Mouse (Mus musculus) splenic B cell, adult 2 months (primary cell): ENCODE measurements around the gene Lsr.
"Not testable (repeated sequence)": the region's sequence is repeated elsewhere in the genome, so short reads cannot be mapped to it uniquely, and the experiment has no call there.

Source experiments
- DNase-seq: peaks from one replicate; pipeline ENCODE4 v3.0.0-alpha.2; 2011; ENCODE audit warnings: low read depth, low spot score
- H3K27me3 ChIP-seq: 2 replicates; pipeline ENCODE4 v1.6.1; 2012; ENCODE audit warnings: mild to moderate bottlenecking, low read length, moderate library complexity, mixed read lengths; ENCODE audit not compliant: control insufficient read depth, poor library complexity, insufficient read depth, severe bottlenecking
- H3K36me3 ChIP-seq: 2 replicates; pipeline ENCODE4 v1.6.1; 2012; ENCODE audit warnings: mild to moderate bottlenecking, low read length, moderate library complexity, mixed read lengths; ENCODE audit not compliant: control insufficient read depth, poor library complexity, insufficient read depth, severe bottlenecking

Lsr gene

DNA sequence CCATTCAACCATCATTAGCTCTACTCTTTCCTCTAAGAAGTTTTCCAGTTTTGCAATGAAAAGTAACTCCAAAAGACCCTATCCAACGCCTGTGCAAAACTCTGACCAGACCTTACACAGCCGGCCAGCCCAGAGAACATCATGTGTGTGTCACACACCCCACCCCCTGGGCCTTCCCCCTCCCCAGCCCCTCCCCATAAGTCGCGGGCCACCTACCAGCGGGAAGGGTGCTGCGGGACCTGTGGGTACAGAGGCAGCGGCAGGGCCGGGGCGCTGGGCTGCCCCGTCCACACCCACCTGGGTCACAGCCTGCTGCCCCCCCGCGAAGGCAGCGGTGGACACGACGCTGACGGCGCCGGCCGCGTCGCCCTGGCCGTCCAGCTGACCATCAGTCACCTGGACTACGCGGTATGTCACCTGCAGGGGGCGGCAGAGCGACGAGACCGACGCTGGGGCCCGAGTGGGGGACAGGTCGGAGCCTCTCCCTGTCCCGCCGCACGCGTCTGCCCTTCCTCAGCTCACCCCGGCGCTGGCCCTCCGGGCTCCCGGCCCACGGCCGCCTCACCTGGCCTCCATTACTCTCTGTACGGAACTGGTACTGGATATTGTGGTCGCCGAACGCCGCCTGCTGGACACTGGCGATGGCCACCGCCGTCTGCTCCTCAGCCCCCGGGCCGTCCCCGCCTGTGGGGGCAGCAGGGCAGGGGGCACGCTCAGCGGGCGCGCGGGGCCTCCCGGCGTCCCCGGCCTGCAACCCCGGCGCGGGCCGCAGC, 17.5 kb downstream of the Lsr start:
- no peaks in the 10 kb centered on the region for H3K27me3 ChIP-seq
- peaks cover 5% of the 10 kb centered on the region for H3K36me3 ChIP-seq
- peak; percentile 83 for DNase-seq

GRCm38 (mm10) chr7:30954971-30955520, 18.2 kb downstream of the Lsr start:
- no peak for DNase-seq
- Histone ChIP-seq H3K27me3 (no peaks in the 10 kb centered on the region), H3K36me3 (peaks cover 5% of the 10 kb centered on the region)

- no peak for DNase-seq
- no peaks in the 10 kb centered on the region for H3K27me3 ChIP-seq
- H3K36me3 ChIP-seq: peaks cover 6% of the 10 kb centered on the region
Measured at GRCm38 (mm10) chr7:30954036-30954435, 19.2 kb downstream of the Lsr start.

DNA sequence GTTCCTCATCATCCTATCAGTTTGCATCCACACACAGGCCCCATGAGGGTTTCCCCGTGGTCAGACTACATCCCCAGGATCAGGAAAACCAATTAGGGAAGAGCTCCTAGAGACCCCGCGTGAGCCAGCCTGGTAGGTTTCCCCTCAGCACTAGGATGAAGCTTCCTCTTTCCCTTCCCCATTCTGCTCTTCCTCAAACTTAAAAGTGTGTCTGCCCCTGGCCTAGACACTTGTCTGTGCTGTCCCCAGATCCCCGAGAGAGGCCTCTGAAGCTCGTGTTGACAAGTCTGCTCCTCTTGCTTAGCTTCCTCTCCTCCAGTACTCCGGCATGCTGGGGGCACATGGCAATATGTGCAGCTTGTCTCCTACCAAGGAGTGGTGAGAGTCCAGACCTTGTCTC, 19.8 kb downstream of the Lsr start:
- Histone ChIP-seq H3K36me3 (peaks cover 8% of the 10 kb centered on the region), H3K27me3 (no peaks in the 10 kb centered on the region)
- DNase-seq: no peak

DNA sequence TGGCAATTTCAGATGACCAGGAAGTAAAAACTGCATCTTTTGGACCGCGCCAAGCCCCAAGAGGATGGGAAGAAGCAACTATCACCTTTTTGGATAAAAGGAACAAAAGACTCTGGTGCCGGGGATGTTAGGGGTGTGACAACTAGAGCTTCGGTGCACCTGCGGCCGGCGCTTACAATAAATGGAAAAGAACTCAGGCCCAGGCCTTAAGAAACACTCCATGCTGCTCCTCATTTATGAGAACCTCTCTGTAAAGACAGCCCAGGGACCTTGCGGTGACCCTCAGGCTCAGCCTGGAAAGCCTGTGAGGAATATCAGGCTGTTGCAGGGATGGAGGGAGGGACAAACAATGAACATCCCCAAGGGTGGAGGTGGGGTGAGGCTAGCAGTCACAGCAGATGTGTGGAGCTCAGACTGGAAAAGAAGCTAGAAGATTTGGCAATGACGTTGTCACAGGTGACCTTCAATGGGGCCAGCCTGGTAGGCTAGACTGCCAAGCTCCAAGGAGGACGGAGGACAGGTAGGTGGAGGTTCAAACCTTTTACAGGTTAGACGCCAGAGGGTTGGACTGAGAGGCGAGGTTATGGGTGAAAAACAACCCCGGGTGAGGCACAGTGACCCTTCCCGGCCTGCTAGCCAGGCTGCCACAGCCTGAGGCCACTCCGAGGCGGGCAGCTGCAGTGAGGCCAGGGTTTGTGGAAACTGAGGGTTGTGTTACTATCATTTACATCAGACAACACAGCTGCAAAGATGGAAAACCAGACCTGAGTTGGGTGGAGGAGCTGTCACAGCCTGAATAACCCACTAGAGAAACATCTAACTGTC, 20.6 kb downstream of the Lsr start:
- DNase-seq: no peak
- Histone ChIP-seq H3K27me3 (no peaks in the 10 kb centered on the region), H3K36me3 (peaks cover 8% of the 10 kb centered on the region)

GRCm38 (mm10) chr7:30949902-30950301, 23.4 kb downstream of the Lsr start:
- H3K36me3 ChIP-seq, DNase-seq: not testable (repeated sequence)

DNA sequence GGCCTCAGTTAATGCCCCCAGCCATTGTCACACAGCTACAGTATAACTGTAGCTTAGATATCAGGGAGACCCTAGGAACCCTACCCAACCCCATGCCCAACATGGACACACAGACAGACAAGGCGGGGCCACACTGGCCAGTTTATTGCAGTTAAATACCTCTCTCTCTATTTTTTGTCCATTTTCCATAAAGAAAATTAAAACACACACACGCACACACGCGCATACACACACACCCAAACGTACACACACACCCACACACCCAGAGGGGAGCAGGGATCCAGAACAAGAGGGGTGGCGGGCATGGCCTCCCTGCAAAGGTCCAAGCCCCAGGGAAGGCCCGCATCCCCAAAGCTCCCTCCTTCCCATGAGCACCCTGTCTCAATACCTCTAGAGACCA, 27.4 kb downstream of the Lsr start:
- no peak for DNase-seq
- H3K27me3 ChIP-seq: no peaks in the 10 kb centered on the region
- peaks cover 3% of the 10 kb centered on the region; the same call in 1 of the 2 replicates for H3K36me3 ChIP-seq

More at GRCm38 (mm10) chr7:30949902-30950301, 23.4 kb downstream of the Lsr start:
- not testable (repeated sequence) for H3K27me3 ChIP-seq

DNA sequence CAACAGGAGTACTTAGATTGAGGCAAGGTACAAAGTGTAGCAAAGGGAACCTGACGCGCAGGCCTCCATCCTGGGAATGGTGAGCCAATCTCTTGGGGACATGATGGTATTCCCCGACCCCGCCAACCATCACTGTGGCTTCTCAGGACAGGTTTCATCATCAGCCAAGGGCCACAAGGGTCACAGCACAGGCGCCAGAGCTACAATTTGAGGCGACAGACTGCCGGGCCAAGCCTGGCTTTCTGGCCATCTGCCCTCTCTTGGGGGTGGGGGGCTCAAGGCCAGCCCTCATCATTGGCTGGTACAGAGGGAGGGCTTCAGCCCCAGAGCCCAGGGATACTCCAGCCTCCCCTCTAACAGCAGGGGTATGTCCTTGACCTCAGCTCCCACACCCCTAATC, 27.8 kb downstream of the Lsr start:
- not testable (repeated sequence) for DNase-seq, H3K36me3 ChIP-seq, H3K27me3 ChIP-seq

DNA sequence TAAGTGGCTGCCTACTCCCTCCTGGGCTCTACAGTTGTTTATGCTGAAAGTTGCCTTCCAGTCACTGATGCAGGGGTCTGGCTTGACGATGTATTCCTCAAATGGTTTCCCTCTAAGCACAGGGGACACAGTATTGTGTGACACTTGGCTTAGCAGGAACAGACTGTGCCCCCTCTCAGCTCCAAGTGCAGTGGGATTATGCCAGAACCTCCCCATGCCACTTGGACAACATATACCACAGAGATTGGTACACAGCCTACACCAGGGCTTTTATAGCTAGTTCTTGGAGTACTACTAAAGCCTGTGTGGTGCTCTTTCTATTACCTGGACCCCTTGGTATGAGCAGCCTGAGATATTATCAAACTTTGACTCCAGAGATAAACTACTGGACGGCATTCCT, 28.6 kb downstream of the Lsr start:
- DNase-seq, H3K27me3 ChIP-seq, H3K36me3 ChIP-seq: not testable (repeated sequence)

DNA sequence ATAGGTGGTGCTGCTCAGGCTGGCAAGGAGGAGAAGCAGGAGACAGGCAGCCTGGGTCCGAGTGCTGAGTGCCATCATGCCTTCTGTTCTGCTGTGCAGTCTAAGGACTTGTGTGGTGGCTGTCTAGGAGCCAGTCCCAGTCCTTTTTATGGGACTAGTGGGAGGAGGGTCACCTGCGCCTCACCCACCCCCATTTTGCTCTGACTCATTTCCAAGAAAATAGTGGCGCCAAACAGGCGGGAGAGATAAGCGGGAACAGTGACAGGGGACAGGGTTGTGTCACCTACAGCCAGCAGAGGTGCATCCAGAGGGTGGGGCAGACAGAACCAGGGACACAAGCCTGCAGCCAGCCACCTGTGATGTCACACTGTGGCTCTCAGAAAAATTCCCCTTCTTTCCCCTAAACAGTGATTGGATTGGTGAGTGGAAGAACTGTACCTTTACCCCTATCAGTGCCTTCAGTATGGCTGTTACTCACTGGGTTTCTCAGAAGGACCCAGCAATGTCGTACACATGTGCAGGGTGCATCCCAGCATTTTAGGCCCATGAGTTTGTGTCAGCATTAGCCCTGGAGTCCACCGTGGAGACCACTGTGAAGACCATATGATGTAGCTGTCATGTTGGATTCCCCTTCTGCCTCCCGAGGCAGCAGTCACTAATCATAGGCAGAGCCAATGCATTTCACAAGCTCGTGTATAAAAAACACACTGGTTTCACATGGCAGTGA, 29.2 kb downstream of the Lsr start, which contains the start of gene Hamp:
Gene Hamp, minus strand, starts transcription at position 124 of the 727 bp plus-strand sequence.
- Histone ChIP-seq H3K27me3 (no peaks in the 10 kb centered on the region), H3K36me3 (peaks cover 2% of the 10 kb centered on the region; the same call in 1 of the 2 replicates)
- no peak for DNase-seq

- not testable (repeated sequence) for H3K36me3 ChIP-seq, H3K27me3 ChIP-seq, DNase-seq
Measured at GRCm38 (mm10) chr7:30942365-30942764, 30.9 kb downstream of the Lsr start.

- not testable (repeated sequence) for DNase-seq, H3K27me3 ChIP-seq, H3K36me3 ChIP-seq
Measured at GRCm38 (mm10) chr7:30940070-30940469, 33.2 kb downstream of the Lsr start.

DNA sequence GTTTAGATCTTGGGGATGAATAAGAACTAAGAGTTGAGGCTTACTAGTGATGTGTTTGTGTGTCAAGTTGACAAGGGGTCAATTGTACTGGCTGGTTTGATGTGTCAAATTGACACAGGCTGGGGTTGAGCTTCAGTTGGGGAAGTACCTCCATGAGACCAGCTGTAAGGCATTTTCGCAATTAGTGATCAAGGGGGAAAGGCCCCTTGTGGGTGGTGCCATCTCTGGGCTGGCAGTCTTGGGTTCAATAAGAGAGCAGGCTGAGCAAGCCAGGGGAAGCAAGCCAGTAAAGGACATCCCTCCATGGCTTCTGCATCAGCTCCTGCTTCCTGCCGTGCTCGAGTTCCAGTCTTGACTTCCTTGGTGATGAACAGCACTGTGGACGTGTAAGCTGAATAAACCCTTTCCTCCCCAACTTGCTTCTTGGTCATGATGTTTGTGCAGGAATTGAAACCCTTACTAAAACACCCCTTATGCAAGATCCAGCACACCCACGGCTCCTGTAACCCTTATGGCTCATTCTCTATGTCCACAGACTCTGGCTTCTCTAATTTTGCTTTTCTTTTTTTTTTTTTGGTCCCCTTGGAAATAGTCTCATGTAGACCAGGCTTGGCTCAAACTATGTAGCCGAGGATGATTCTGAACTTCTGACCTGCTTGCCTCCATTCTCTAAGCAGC, 37.7 kb downstream of the Lsr start:
- not testable (repeated sequence) for DNase-seq

GRCm38 (mm10) chr7:30924581-30924980, 48.7 kb downstream of the Lsr start, which contains the start of gene Hamp2:
Gene Hamp2 (minus strand): TSS chr7:30924681.
- not testable (repeated sequence) for H3K27me3 ChIP-seq, DNase-seq, H3K36me3 ChIP-seq

More for the DNA sequence above, 37.7 kb downstream of the Lsr start:
- not testable (repeated sequence) for H3K36me3 ChIP-seq, H3K27me3 ChIP-seq
